Mouse (Mus musculus): ENCODE data around the gene Rap1gap. TPM values are rescaled to one million over a fixed set of nuclear protein-coding genes. Genes with fewer than 3 reads are reported as not detected.

The Rap1gap gene
- polyA plus RNA-seq, 1 experiment from 2014 or later: 59.1 TPM

DNA sequence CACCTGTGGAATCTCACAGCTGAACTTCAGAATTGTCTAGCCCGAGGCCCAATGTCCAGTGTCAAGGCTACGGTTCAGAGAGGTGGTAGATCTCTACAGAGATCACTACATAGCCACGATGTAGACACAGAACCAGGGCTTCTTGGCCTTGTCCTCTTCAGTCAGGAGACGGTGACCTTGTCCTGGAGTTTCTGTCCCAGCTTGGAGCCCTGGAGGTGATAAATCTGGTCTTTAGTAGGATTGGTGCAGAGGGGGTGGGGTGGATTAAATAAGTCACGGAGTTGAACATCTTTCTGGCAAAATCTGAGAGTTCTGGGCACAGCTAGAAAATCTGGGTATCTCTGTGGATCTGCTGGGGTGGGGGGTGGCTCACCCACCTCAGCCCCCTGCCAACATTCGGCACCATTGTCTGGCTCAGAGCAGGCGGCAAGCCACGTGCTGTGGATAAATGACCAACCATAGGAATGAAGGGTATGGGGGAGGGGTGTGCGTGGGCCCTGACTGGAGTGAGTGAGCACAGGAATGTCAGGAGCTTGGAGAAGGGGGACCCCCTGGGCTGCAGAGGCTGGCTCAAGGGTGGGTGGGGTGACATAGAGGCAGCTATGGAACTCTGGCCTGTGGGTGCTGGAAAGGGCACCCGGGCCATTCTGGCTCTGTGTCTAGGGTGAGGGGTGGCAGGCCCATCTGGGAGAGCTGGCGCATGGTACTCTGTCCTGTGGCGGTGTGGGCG, 32.8 kb downstream of the Rap1gap start:
- Histone ChIP-seq H3K4me2 (no peak overlapping the region), H3K27ac (peak overlapping the region; percentile 93), H3K4me3 (replicated peaks) (no peak overlapping the region), H3K4me1 (peaks cover 40% of the 10 kb centered on the region), H3K9me3 (no peaks in the 10 kb centered on the region), H3K36me3 (no peaks in the 10 kb centered on the region), H3K9ac (no peak overlapping the region), H3K27me3 (replicated peaks) (no peaks in the 10 kb centered on the region)
- peak; percentile 15 for ATAC-seq (ENCODE audit: insufficient read depth, low FRiP score, low read depth)
- 66% methylated on average over 13 of the region's 13 CpGs for WGBS

DNA sequence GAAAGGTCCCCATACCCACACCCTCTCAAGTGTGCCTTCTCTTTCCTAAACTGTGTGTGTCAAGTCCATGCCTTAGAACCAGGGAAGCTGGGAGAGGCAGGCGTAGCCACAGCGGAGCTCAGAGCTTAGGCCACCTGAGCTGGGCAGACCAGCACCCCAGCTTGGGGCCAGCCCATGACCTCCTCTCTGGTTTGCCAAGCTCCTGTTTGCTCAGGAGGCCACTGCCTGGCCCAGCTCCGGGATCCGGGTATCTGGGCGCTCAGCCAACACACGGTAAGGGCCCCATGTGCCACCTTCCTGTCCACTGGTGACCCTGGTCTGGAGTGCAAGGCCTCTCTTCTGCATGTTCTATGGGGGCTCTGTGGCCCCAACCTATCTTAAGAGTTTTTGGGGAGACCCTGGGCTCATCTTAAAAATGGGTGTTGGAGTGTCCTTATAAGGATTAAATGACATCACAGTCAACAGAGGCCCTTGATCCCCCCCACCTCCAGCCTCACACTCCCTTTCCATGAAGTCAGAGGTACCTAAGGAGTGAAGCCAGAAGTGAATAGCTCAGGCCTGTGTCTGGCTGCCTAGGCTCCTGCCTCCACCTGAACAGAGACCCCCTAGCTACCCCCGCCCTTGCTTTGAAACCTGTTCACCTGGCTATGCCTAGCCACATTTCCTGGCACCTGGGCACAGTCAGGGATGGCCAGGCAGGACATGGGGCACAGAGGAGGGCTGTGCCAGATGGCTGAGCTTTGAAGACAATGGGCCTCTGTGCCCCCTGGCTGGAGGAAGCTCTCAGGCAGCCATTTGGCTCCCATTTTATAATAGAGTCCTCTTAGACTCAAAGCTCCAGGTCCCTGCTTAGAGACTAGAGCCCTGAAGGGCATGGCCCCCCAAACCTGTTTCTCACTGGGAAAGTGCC, 33.8 kb downstream of the Rap1gap start:
- peak; percentile 79 for ATAC-seq (ENCODE audit: insufficient read depth, low FRiP score, low read depth)
- whole genome bisulfite sequencing: 55% methylated on average over 7 of the region's 7 CpGs
- no peak overlapping the region for H3K4me3 ChIP-seq (replicated peaks)
- peaks cover 39% of the 10 kb centered on the region for H3K4me1 ChIP-seq
- no peaks in the 10 kb centered on the region for H3K36me3 ChIP-seq
- no peaks in the 10 kb centered on the region for H3K9me3 ChIP-seq
- H3K27ac ChIP-seq: peak overlapping the region; percentile 93
- no peaks in the 10 kb centered on the region for H3K27me3 ChIP-seq (replicated peaks)
- H3K4me2 ChIP-seq: no peak overlapping the region
- H3K9ac ChIP-seq: no peak overlapping the region

DNA sequence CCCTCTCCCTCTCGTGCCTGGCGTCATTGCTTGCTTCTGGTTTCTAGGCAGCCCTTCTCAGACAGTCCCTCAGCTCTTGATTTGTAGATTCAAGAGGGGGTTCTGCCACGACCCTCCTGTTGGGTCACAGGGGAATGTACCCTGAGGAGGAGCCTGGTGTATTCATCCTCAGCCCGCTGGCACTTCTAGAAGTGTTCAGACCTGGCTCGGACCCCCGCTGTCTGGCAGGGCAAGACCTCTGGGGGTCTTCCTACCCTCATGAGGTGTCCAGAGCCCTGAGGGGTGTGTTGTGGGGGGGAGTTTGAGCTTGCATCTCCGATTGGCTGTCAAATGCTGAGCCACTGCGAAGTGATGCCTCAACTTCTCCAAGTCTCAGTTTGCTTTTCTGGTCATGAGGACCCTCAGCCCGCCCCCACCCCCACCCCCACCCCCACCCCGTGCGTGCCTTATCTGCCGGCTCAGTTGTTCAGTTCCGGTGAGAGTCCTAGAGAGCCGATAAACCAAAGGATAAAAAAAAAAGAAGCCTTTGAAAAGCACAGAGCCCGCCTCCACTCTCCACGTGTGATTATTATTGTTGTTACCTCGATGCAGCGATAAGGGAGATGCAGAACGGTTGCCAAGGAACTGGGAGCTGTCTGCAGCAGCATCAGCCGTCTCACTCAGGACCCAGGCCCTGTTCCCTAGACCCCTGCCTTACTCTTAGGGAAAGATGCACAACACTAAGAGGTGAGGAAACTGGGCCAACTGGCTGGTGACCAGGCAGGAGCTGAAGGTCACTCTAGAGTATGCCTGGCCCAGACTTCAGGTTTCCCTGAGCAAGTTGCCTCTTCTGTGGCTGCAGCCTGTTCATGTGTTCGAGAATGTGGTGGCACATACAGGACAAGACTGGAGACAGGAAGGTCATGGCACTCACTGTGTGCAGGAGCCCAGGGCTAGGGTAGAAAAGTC, 35.0 kb downstream of the Rap1gap start:
- no peak overlapping the region for H3K4me3 ChIP-seq (replicated peaks)
- H3K27ac ChIP-seq: peak overlapping the region; percentile 93
- peaks cover 39% of the 10 kb centered on the region for H3K4me1 ChIP-seq
- H3K27me3 ChIP-seq (replicated peaks): no peaks in the 10 kb centered on the region
- WGBS: 46% methylated on average over 21 of the region's 21 CpGs
- ATAC-seq (ENCODE audit: insufficient read depth, low FRiP score, low read depth): no peak
- no peaks in the 10 kb centered on the region for H3K9me3 ChIP-seq
- H3K4me2 ChIP-seq: no peak overlapping the region
- no peak overlapping the region for H3K9ac ChIP-seq
- no peaks in the 10 kb centered on the region for H3K36me3 ChIP-seq

DNA sequence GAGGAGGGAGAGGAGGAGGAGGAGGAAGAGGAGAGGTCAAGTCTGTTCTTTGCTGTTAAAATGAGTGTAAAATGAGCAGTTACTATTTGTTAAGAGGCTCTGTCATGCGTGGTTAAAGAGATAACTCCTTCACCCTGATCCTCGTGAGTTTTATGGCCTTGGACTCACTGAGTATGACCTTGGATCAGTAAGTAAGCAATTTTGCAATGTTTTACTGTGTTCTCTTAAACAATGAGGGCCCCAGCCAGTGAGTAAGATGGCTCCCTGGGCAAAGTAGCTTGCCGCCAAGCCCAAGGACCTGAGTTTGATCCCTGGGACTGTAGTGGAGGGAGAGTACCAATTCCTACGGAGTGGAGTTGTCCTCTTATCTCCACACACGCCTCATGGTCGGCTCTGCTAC, 36.4 kb downstream of the Rap1gap start:
- WGBS: 53% methylated on average over 6 of the region's 6 CpGs
- no peaks in the 10 kb centered on the region for H3K27me3 ChIP-seq (replicated peaks)
- H3K4me2 ChIP-seq: no peak overlapping the region
- no peak overlapping the region for H3K4me3 ChIP-seq (replicated peaks)
- H3K36me3 ChIP-seq: no peaks in the 10 kb centered on the region
- H3K27ac ChIP-seq: no peak overlapping the region
- H3K9ac ChIP-seq: no peak overlapping the region
- peaks cover 36% of the 10 kb centered on the region for H3K4me1 ChIP-seq
- no peak for ATAC-seq (ENCODE audit: insufficient read depth, low FRiP score, low read depth)
- H3K9me3 ChIP-seq: no peaks in the 10 kb centered on the region

DNA sequence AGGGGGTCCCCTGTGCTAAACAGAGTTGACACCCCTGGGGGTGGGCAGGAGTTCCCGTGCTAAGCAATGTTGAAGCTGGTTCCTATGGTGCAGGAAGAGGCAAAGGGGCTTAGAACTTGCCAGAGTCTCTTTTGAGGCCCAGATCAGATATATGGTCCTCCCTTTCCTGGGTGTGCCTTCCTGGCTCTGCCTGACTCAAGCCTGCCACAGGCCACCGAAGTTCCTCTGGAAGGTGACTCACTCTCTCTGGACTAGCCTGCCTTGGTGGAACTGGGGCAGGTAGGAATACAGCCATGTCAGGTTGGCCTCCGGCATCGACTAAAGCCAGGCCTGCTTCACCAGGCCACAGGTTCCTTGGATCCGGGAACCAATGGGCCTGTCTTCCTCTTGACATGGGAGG, 38.6 kb downstream of the Rap1gap start:
- Histone ChIP-seq H3K36me3 (no peaks in the 10 kb centered on the region), H3K27me3 (replicated peaks) (no peaks in the 10 kb centered on the region), H3K4me3 (replicated peaks) (no peak overlapping the region), H3K9ac (no peak overlapping the region), H3K4me2 (no peak overlapping the region), H3K27ac (no peak overlapping the region), H3K4me1 (peaks cover 35% of the 10 kb centered on the region), H3K9me3 (no peaks in the 10 kb centered on the region)
- ATAC-seq (ENCODE audit: insufficient read depth, low FRiP score, low read depth): no peak
- WGBS: 78% methylated on average over 5 of the region's 5 CpGs

DNA sequence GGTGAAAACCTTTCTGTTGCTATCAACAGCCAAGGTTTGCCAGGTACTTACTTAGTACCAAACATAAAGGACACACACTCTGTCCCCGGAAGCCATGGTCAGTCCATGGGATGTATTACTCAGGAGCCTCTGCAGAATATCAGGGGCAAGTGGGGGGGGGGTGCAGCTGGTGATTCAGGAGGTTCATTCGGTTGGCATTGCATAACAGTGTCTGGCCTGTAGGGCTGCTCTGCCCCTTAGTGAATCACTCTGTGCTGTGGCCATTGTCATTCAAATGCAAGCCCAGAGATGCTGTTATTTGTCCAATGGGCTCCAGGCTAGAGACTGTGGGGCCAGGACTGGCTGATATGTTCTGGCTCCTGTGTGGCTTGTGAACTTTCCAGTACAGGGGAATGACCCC, 40.0 kb downstream of the Rap1gap start:
- Histone ChIP-seq H3K4me1 (peaks cover 29% of the 10 kb centered on the region), H3K27me3 (replicated peaks) (no peaks in the 10 kb centered on the region), H3K4me2 (no peak overlapping the region), H3K27ac (no peak overlapping the region), H3K4me3 (replicated peaks) (no peak overlapping the region), H3K9me3 (no peaks in the 10 kb centered on the region), H3K36me3 (no peaks in the 10 kb centered on the region), H3K9ac (no peak overlapping the region)
- 71% methylated on average over 2 of the region's 2 CpGs for WGBS
- ATAC-seq (ENCODE audit: insufficient read depth, low FRiP score, low read depth): no peak

DNA sequence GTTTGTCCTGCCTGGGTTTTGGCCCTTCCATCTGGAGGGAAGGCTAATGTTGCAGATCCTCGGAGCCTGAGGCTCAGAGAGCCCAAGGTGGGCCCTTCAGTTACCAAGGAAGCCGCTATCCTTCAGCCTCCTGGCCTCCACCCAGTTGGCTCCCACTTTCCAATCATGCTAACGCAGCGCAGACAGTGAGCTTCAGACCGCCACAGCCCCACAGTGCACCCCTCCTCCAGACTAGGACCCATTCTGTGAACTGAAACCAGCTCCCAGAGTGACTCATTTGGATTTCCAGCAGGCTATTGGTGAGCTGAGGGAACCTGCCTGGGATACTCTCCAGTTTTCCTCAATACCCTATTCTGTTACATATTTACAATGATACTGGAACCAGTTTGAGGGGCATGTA, 40.9 kb downstream of the Rap1gap start:
- WGBS: 54% methylated on average over 5 of the region's 5 CpGs
- no peaks in the 10 kb centered on the region for H3K36me3 ChIP-seq

DNA sequence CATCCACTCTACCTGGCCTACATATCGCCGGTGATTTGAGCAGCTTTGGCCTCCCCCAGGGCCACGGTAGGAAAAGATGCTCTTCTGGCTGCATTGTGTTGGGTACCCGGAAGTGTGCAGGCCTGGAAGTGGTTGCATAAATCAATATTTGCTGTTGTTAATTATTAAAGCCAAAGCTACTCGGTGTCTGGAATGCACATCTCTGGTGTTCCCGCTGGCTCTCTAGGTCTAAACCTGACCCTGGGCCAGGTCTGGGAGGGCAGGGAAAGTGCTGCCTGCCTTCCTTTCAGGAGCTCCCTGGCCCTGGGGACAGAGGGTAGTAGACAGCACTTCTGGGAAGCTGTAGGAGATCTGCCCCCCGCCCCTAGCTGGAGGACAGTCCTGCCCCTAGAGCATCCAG, 42.0 kb downstream of the Rap1gap start:
- WGBS: 53% methylated on average over 7 of the region's 7 CpGs
- Histone ChIP-seq H3K9ac (0 out of 2 replicates have a peak overlapping the region, but pooled peaks have one; percentile 0), H3K4me2 (peak overlapping the region; percentile 92), H3K9me3 (no peaks in the 10 kb centered on the region), H3K27me3 (replicated peaks) (no peaks in the 10 kb centered on the region), H3K27ac (peak overlapping the region; percentile 82), H3K36me3 (no peaks in the 10 kb centered on the region), H3K4me3 (replicated peaks) (peak overlapping the region; percentile 65; the same call in 1 of the 2 replicates), H3K4me1 (peaks cover 24% of the 10 kb centered on the region)
- peak; percentile 45; the same call in 1 of the 2 replicates for ATAC-seq (ENCODE audit: insufficient read depth, low FRiP score, low read depth)

More for the DNA sequence above, 40.9 kb downstream of the Rap1gap start:
- no peak for ATAC-seq (ENCODE audit: insufficient read depth, low FRiP score, low read depth)
- Histone ChIP-seq H3K9ac (no peak overlapping the region), H3K27ac (peak overlapping the region; percentile 82), H3K27me3 (replicated peaks) (no peaks in the 10 kb centered on the region), H3K4me1 (peaks cover 29% of the 10 kb centered on the region), H3K9me3 (no peaks in the 10 kb centered on the region), H3K4me2 (no peak overlapping the region), H3K4me3 (replicated peaks) (no peak overlapping the region)

DNA sequence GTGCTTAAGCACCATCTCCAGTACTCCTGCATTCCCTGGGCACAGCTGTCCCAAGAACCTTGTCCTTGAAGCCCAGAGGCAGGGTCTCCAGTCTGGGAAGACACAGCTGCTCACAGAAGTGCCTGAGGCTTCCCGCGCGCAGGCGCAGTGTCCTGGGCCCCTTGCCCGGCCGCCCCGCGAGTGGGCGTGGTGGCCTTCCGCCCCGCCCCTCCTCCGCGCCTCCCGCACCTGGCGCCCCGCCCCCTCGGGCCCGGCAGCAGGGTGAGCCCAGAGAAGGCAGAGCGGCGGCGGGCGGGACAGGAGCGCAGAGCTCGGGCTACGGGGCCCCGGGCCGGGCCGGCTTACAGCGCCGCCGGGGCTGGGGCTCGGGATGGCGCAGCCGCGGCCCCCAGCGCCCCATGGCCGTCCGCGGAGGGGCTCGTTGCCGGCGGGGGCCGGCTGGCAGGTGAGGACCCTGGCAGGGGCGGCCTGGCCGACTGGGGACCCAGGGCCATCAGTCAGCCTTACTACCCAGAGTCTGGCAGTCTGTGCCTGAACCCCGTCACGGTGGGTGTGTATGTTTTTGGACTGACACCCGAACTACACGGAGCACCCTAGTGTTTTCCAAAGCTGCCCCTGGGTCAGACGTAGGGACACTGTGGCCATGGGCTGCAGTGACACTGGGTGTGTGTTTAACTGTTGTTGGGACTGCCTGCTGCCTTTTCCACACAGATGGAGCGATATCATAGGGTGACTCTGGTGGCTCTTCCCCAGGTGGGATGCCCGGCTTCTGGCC, 42.9 kb downstream of the Rap1gap start:
- Histone ChIP-seq H3K27ac (peak overlapping the region; percentile 82), H3K27me3 (replicated peaks) (no peaks in the 10 kb centered on the region), H3K36me3 (no peaks in the 10 kb centered on the region), H3K4me1 (peaks cover 24% of the 10 kb centered on the region), H3K9ac (peak overlapping the region; percentile 90), H3K9me3 (no peaks in the 10 kb centered on the region), H3K4me3 (replicated peaks) (peak overlapping the region; percentile 65), H3K4me2 (peak overlapping the region; percentile 92)
- 3% methylated on average over 50 of the region's 52 CpGs for WGBS
- ATAC-seq (ENCODE audit: insufficient read depth, low FRiP score, low read depth): peak; percentile 79

DNA sequence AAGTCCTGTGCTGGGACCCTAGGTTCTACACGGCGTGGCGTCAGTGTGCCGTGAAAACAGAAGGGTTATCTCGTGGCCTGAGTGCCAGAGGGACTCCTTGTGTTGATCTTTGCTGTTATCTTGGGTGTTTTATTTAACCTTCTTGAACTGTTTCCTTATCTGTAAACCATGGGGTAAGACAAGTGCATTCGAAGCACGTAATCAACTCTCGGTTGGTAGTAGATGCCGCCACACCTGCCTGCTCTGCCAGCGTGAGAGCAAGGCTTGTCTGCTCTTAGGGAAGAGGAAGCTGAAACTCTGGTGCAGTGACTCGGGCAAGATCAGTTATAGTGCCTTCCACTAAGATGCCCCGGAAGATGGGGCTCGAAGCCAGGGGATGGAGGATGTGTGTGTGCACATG, 48.4 kb downstream of the Rap1gap start:
- Histone ChIP-seq H3K27me3 (replicated peaks) (no peaks in the 10 kb centered on the region), H3K9me3 (no peaks in the 10 kb centered on the region), H3K9ac (no peak overlapping the region), H3K4me2 (no peak overlapping the region), H3K4me3 (replicated peaks) (no peak overlapping the region), H3K27ac (peak overlapping the region; percentile 69), H3K36me3 (no peaks in the 10 kb centered on the region), H3K4me1 (peaks cover 36% of the 10 kb centered on the region)
- peak; percentile 41 for ATAC-seq (ENCODE audit: insufficient read depth, low FRiP score, low read depth)
- WGBS: 59% methylated on average over 13 of the region's 13 CpGs

All from stomach, embryonic 15.5 days (tissue).